Mouse (Mus musculus) lung, adult 2 months (tissue): ENCODE measurements around the gene Kcnk15. TPM values are rescaled to one million over a fixed set of nuclear protein-coding genes. Genes with fewer than 3 reads are reported as not detected.

Experiments used
- DNase-seq: peaks from one replicate; pipeline ENCODE4 v3.0.0; 2022
- H3K4me1 ChIP-seq: fragments of 200-500 bp; 2 replicates; pipeline ENCODE4 v1.6.1; 2011; ENCODE audit warnings: low read length; ENCODE audit not compliant: control insufficient read depth, insufficient read depth
- H3K4me3 ChIP-seq: fragments of 200-500 bp; replicated peaks from 2 replicates; pipeline ENCODE3; 2011; ENCODE audit warnings: low read depth, mild to moderate bottlenecking, control low read depth, low read length; ENCODE audit errors: extremely low read depth
- CTCF ChIP-seq: fragments of 200-500 bp; IDR thresholded peaks from 2 replicates; pipeline ENCODE4 v1.5.1; 2011; ENCODE audit warnings: mild to moderate bottlenecking, low read length, control low read depth; ENCODE audit not compliant: insufficient read depth
- POLR2A ChIP-seq: fragments of 200-500 bp; IDR thresholded peaks from 2 replicates; pipeline ENCODE4 v1.6.1; 2011; ENCODE audit warnings: low read depth, mild to moderate bottlenecking, control low read depth, low read length, borderline replicate concordance; ENCODE audit errors: extremely low read depth
- WGBS: fragments of 180-500 bp; shearing (Covaris S2); methylation state at CpG from one replicate; pipeline ENCODE4 v1.1.7; 2018; 5-methylcytosine and 5-hydroxymethylcytosine counted together
- polyA plus RNA-seq: library from polyadenylated mRNA; depleted of rRNA; stranded (reverse); fragments of >200 nt; gene quantifications from 2 replicates; pipeline ENCODE4 v1.2.3, GENCODE M21; 2012

Gene Kcnk15
- polyA plus RNA-seq, 1 experiment = not detected

DNA sequence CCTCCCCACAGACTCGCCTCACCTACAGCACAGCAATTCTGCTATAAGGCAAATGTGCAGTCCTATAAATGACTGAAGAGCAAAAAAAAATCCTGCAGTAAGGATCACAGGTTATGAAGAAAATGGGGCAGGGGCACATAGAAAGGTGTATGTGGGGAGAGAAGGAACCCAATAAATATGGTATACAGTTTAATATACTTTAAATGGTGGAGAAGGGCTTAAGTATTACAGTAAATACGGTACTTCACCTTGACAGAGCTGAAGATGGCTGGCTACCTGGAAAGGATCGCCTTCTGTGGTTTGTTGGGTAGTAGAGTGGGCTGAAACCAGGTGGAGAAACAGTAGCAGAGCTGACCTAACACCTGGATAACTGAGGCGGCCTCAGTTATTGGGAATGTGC, 17.8 kb downstream of the Kcnk15 start:
- 85% methylated on average over 4 of the region's 4 CpGs for WGBS
- no peak for DNase-seq
- H3K4me1 ChIP-seq = no peaks in the 10 kb centered on the region

DNA sequence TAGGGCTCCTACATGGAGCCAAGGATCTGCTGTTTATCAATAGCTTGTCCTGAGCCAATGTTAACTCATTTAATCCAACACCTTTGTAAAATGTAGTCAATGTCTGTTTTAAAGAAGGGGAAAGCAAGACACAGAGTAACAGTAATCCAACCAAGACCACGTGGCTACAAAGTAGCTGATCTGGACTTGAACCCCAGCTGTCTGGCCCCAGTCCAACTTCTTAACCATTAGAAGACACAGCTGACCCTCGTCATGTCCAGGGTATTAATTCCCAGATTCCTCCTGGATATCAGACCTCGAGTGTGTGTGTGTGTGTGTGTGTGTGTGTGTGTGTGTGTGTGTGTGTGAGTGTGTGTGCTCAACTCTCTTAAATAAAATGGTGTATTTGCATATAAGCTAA, 18.5 kb downstream of the Kcnk15 start:
- 44% methylated on average over 3 of the region's 3 CpGs for WGBS
- H3K4me1 ChIP-seq = no peaks in the 10 kb centered on the region
- H3K4me3 ChIP-seq = no peak overlapping the region
- no peak for TF ChIP-seq POLR2A
- no peak for TF ChIP-seq CTCF
- no peak for DNase-seq

More for the DNA sequence above, 17.8 kb downstream of the Kcnk15 start:
- no peak for TF ChIP-seq POLR2A
- TF ChIP-seq CTCF = no peak
- no peak overlapping the region for H3K4me3 ChIP-seq

DNA sequence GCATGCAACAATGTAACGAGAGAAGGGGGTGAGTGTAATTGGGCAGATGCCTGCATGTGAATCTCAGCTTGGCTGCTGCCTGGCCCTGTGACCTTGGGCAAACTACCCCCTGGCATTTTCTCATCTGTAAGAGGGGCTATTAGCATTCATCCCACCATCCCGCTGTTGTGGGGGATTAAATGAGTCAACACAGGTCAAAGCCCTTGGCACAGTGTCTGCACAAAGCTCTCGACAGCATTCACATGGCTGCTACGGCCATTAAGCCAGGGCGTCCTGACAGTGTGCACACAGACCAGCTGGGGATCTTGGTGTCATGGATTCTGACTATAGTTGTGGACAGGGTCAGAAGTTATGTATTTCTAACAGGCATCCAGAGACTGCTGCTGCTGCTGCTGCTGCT, 21.4 kb downstream of the Kcnk15 start:
- no peaks in the 10 kb centered on the region for H3K4me1 ChIP-seq
- TF ChIP-seq CTCF (no peak), POLR2A (no peak)
- WGBS = 63% methylated on average over 5 of the region's 5 CpGs
- H3K4me3 ChIP-seq = no peak overlapping the region
- no peak for DNase-seq

DNA sequence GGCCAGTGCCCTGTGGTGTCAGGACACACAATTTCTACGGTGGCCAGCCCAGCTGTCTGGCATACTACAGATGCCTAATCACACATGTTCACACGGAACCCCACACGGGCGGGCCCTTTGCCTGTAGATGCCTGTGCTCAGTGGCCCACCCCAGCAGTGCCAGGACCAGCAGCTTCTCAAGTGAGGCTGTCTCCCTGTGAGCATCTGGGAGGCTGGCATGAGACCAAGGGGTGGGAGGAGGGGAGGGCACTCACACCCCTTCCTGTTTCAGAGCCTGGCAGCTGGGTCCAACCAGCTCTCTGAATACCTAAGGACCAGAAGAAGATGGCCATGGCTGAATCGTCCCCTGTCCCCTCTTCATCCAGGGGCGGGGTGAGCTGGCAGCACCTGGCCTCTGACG, 22.0 kb downstream of the Kcnk15 start:
- DNase-seq = no peak
- 72% methylated on average over 7 of the region's 7 CpGs for WGBS
- Histone ChIP-seq H3K4me3 (no peak overlapping the region), H3K4me1 (no peaks in the 10 kb centered on the region)
- no peak for TF ChIP-seq POLR2A
- no peak for TF ChIP-seq CTCF

DNA sequence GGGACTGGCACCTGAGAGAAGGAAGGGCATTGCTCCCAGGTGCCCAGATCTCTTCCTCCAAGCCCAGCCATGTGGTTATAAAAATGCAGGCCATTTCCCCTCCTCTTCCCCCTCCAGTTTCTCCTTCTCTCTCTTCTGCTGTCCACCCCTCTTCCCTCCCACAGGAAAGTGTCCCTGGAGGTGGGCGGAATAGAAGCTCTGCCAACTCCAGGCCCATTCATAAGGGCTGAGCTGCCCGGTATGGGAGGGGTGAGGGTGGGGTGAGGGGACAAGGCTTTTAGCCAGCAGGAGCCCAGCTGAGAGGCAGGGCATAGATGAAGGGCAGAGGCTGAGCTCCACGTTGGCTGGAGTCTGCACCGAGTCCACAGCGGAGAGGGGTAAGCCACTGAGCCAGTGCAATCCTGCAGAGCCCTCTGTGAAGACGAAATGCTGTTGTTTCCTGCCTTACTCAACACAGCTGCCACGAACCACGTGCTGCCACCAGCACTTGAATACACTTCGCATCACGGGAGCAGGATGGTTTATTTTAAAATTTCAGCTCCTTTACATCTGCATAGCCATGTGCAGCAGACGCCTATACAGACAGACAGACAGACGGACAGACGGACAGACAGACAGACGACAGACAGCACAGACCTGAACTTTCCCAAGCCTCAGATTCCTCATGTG, 23.5 kb downstream of the Kcnk15 start:
- TF ChIP-seq CTCF (no peak), POLR2A (no peak)
- 56% methylated on average over 14 of the region's 14 CpGs for WGBS

DNA sequence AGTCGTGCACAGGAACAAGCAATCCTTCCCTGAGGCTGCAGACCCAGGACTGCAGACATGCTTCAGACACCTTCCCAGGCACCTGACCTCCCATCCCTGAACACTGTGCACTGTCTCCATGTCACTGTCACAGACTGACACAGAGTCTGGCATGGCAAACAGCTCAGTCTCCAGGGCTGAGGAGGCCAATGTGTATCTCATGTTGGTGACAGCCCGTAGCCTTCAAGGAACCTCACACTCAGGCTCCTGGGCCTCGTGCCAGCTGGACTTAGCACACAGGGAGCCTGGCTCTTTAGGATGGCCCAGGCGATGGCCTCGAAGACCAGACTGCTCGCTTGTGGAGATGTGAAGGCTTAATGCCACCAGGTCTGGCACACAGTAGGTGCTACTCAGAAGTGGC, 27.4 kb downstream of the Kcnk15 start:
- no peaks in the 10 kb centered on the region for H3K4me1 ChIP-seq
- no peak overlapping the region for H3K4me3 ChIP-seq
- 58% methylated on average over 6 of the region's 6 CpGs for WGBS
- TF ChIP-seq CTCF = no peak
- TF ChIP-seq POLR2A = no peak
- DNase-seq = no peak

More for the DNA sequence above, 23.5 kb downstream of the Kcnk15 start:
- DNase-seq = no peak
- no peak overlapping the region for H3K4me3 ChIP-seq
- H3K4me1 ChIP-seq = no peaks in the 10 kb centered on the region

DNA sequence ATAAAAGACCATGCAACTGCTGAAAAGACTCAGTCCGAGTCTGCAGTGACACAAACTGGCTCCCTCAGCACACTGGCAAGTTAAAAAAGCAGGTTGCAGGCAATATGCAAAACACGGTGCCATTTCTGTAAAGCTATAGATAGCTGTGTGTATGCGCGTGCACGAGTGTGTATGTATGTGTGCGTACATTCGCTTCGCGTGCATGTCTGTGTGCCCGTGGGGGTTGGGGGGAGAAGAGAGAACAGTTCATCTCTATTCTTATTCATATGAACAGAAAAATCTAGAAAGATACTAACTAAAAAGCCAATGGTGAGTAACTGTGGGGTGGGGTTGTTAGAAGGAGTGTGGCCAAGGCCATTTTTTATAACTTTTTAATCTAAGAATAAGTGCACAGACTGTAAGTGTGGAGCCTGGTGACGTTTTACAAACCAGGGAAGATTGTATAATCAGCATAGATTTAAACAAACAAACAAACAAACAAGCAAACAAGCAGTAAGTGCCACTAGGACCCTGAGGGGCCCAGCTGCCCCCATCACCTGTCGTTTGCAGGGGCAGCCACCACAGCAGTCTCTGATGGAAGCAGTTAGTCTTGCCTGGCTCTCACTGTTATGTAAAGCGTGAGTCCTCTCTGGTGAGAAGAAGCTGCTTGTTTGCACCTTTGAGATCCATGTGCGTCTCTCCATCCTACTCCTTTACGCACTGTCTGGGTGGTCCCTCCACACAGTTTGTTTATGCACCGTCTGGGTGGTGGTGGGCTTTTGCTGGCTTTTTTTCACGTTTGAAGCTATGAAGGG, 29.6 kb downstream of the Kcnk15 start:
- Histone ChIP-seq H3K4me3 (no peak overlapping the region), H3K4me1 (no peaks in the 10 kb centered on the region)
- WGBS = 61% methylated on average over 17 of the region's 17 CpGs
- no peak for DNase-seq
- TF ChIP-seq POLR2A (no peak), CTCF (no peak)

DNA sequence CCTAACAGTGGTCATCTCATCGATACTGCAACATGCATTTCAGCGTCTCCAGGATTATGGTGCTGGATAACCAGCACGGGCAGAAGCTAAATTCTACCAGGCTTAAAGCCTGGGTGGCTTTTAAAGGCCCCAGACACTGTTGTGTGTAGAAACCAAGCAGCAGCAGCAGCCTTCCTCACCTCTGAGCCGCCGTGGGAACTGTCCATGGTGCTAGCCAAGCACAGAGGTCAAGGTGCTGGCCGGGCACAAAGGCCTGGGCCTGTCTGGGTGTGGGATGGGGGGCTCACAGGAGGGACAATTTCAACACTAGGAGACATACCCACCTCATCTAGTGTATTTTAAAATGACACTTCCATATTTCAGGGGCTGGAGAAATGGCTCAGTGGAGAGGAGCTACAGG, 36.0 kb downstream of the Kcnk15 start:
- Histone ChIP-seq H3K4me3 (no peak overlapping the region), H3K4me1 (no peaks in the 10 kb centered on the region)
- no peak for DNase-seq
- TF ChIP-seq POLR2A = no peak
- no peak for TF ChIP-seq CTCF
- 27% methylated on average over 6 of the region's 6 CpGs for WGBS

DNA sequence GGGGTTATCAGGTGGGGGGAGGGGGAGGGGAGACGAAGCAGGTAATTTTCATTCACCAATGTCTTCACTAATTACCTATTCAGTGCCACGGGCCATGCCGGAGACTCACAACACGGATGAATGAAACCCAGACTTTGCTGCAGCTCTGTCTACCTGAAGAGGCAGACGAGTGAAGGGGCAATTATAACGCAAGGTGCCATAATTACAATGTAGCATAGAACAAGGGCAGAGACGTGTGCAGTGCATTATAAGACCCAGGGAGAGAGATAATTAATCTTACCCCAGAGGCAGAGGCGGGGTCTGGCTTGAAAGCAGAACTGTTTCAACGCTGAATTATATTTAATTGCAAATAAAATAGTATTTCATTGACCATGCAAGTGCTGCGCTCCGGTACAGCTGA, 37.1 kb downstream of the Kcnk15 start:
- Histone ChIP-seq H3K4me3 (no peak overlapping the region), H3K4me1 (no peaks in the 10 kb centered on the region)
- TF ChIP-seq CTCF = no peak
- TF ChIP-seq POLR2A = no peak
- WGBS = 74% methylated on average over 11 of the region's 11 CpGs
- no peak for DNase-seq

DNA sequence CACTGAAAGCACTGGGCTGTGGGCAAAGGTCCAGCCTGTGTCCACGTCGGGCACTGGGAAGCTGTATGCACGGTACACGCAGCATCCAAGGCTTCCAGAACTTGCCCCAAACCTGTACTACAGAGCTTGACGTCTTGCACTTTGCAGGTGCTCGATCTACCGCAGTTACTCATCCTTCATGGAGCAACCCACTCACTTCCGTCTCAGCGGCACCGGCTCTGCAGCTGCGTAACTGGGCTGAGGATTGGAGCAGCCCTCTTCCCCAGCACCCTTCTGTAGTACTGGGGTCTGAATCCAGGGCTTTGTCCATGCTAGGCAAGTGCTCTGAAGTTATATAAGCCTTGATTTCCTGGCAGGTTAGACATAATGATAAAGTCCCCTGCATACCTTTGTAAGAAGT, 37.8 kb downstream of the Kcnk15 start:
- 86% methylated on average over 11 of the region's 11 CpGs for whole genome bisulfite sequencing
- no peak for DNase-seq
- no peak for TF ChIP-seq POLR2A
- no peak for TF ChIP-seq CTCF
- Histone ChIP-seq H3K4me1 (no peaks in the 10 kb centered on the region), H3K4me3 (no peak overlapping the region)
